Mouse (Mus musculus) intestine, embryonic 15.5 days (tissue): ENCODE results near the gene Cntrob. TPM values are rescaled to one million over a fixed set of nuclear protein-coding genes. Genes with fewer than 3 reads are reported as not detected.

ENCODE experiments used
- ATAC-seq: fragments of 200-750 bp; cut with Nextera tagmentation; 2 replicates; pipeline ENCODE4 v1.8.0; 2017; ENCODE audit warnings: moderate TSS enrichment, moderate library complexity
- H3K27ac ChIP-seq: fragments of 300-500 bp; sonication (generic); 2 replicates; pipeline ENCODE4 v1.5.1; 2015; ENCODE audit warnings: mild to moderate bottlenecking, inconsistent platforms
- H3K27me3 ChIP-seq: fragments of 300-500 bp; sonication (generic); replicated peaks from 2 replicates; pipeline ENCODE4 v1.6.1; 2015; ENCODE audit warnings: inconsistent platforms
- H3K36me3 ChIP-seq: fragments of 300-500 bp; sonication (generic); 2 replicates; pipeline ENCODE4 v1.6.1; 2015; ENCODE audit warnings: inconsistent platforms
- H3K4me1 ChIP-seq: fragments of 300-500 bp; sonication (generic); replicated peaks from 2 replicates; pipeline ENCODE4 v1.6.1; 2015; ENCODE audit warnings: inconsistent platforms
- H3K4me2 ChIP-seq: fragments of 300-500 bp; sonication (generic); replicated peaks from 2 replicates; pipeline ENCODE4 v1.6.1; 2015; ENCODE audit warnings: mild to moderate bottlenecking, inconsistent platforms
- H3K4me3 ChIP-seq: fragments of 300-500 bp; sonication (generic); replicated peaks from 2 replicates; pipeline ENCODE4 v1.5.1; 2015; ENCODE audit warnings: inconsistent platforms
- H3K9ac ChIP-seq: fragments of 300-500 bp; sonication (generic); 2 replicates; pipeline ENCODE4 v1.6.1; 2015; ENCODE audit warnings: inconsistent platforms
- H3K9me3 ChIP-seq: fragments of 300-500 bp; sonication (generic); 2 replicates; pipeline ENCODE4 v1.6.1; 2016; ENCODE audit warnings: inconsistent platforms
- WGBS: fragments of 180-500 bp; shearing (Covaris S2); methylation state at CpG from one replicate; pipeline ENCODE4 v1.1.7; 2015; 5-methylcytosine and 5-hydroxymethylcytosine counted together
- polyA plus RNA-seq: library from polyadenylated mRNA; unstranded; fragments of >200 nt; fragmentation: Nextera tagmentation; extraction: Ambion mirVana; gene quantifications from 2 replicates; pipeline ENCODE4 v1.2.1, GENCODE M21; 2015

Cntrob gene
- polyA plus RNA-seq, 1 experiment from 2014 or later = 19.6 TPM

DNA sequence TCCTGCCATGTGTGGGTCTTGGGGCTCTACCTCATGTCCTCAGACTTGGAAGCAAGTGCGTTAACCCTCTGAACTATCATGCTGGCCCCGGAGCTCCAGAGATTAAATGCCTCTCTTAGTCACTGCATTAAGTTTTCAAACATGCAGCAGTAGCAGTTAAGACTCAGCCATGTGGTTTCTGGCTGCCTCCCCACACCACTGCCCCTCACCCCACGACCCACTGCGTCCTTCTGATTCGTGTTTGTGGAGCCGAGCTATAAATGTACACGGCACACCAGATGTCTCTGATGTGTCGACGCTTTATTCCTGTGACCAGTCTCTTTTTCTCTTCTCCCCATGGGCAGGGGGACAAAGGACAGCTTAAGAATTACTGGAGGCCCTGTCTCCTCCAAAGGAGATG, 70.4 kb downstream of the Cntrob start:
- Histone ChIP-seq H3K4me2 (no peak overlapping the region), H3K4me3 (no peak overlapping the region), H3K9me3 (no peaks in the 10 kb centered on the region), H3K9ac (no peak overlapping the region), H3K27me3 (no peaks in the 10 kb centered on the region), H3K4me1 (no peaks in the 10 kb centered on the region), H3K27ac (no peak overlapping the region), H3K36me3 (no peaks in the 10 kb centered on the region)
- no peak for ATAC-seq
- 33% methylated on average over 9 of the region's 9 CpGs for WGBS

DNA sequence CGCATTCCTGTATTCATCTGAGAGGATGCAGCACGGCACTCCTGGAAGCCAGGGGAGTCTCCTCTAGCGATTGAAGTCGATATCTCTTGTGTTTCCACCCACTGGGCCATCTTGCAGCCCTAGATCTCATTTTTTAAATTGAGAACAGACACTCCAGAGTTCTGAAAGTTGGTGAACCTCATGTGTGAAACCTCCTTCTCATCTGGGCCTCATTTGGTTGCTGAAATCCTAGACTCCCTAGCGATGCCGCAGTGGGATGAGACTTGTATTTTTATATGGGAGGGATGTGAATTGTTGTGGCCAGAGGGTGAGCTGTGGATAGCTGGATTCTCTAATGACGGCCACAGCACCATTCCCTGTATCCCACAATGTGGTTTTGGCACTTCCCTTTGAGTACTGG, 71.6 kb downstream of the Cntrob start:
- Histone ChIP-seq H3K4me2 (no peak overlapping the region), H3K4me1 (no peaks in the 10 kb centered on the region), H3K27ac (no peak overlapping the region), H3K4me3 (no peak overlapping the region), H3K9me3 (no peaks in the 10 kb centered on the region), H3K36me3 (no peaks in the 10 kb centered on the region), H3K9ac (no peak overlapping the region), H3K27me3 (no peaks in the 10 kb centered on the region)
- no peak for ATAC-seq
- 83% methylated on average over 7 of the region's 7 CpGs for WGBS

DNA sequence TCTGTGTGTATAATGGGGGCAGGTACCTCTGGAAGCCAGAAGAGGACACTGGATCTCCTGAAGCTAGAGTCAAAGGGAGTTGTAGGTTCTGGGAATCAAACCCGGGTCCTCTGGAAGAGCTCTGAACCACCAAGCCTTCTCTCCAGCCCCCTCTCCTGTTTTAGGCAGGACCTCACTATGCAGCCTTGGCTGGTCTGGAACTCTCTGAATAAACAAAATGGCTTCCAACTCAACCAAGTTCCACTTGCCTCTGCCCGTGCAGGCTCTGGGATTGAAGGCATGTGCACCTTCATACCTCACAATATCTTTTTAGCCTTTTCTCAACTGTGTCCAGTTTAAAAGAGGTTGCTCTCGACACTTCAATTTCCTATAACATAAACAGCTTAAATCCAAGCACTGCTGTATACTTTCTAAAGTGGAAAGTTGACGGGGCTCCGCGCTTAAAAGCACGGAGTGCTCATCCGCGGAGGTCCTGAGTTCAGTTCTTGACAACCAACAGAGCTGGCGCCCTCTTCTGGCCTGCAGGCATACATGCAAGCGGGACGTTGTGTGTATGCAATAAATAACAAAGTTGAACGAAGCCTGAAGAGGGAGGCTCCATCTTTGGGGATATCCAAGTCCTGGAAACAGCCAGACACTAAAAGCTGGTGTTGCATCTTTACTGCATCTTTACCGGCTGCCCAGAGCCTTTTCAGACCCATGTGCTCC, 72.3 kb downstream of the Cntrob start:
- Histone ChIP-seq H3K27ac (no peak overlapping the region), H3K9ac (no peak overlapping the region), H3K27me3 (no peaks in the 10 kb centered on the region), H3K9me3 (no peaks in the 10 kb centered on the region), H3K4me3 (no peak overlapping the region), H3K36me3 (no peaks in the 10 kb centered on the region), H3K4me1 (no peaks in the 10 kb centered on the region), H3K4me2 (no peak overlapping the region)
- WGBS = 51% methylated on average over 14 of the region's 14 CpGs
- no peak for ATAC-seq

DNA sequence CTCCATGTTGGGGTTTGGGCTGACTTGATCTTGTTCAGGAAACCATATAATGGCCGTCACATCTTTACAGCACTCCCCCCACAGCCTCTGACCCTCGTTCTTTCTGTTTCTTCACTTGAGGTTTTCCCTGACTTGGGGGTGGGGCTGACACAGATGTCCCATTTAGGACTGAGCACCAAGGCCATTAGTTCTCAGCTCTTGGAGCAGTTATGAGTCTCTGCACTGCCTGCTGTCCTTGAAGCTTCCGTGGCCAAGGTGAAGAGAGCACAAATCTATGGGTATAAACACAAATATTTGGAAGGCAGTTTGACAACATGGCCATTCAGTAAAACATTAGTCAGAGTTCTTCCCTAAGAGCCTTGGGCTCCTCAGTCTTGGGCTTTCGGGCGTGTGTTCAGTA, 73.5 kb downstream of the Cntrob start:
- Histone ChIP-seq H3K9ac (no peak overlapping the region), H3K4me1 (no peaks in the 10 kb centered on the region), H3K27ac (no peak overlapping the region), H3K4me3 (no peak overlapping the region), H3K9me3 (no peaks in the 10 kb centered on the region), H3K27me3 (no peaks in the 10 kb centered on the region), H3K4me2 (no peak overlapping the region), H3K36me3 (no peaks in the 10 kb centered on the region)
- WGBS = 71% methylated on average over 5 of the region's 5 CpGs
- ATAC-seq = no peak

Other genes starting within 250 kb of the Cntrob start
- gene Vamp2, start 235.3 kb downstream of the Cntrob start, polyA plus RNA-seq = 61.8 and 64.2 TPM in 2 replicates
- 11.9 and 15.6 TPM in 2 replicates for gene Per1, start 228.6 kb downstream of the Cntrob start, polyA plus RNA-seq
- gene Hes7, start 203.4 kb downstream of the Cntrob start, polyA plus RNA-seq = 0.62 and 0.70 TPM in 2 replicates
- gene 9130213A22Rik, start 201.2 kb downstream of the Cntrob start, polyA plus RNA-seq = 0.29 and 0.34 TPM in 2 replicates
- 0.19 and 0.29 TPM in 2 replicates for gene Aloxe3, start 197.9 kb downstream of the Cntrob start, polyA plus RNA-seq
- 0.35 and 0.43 TPM in 2 replicates for gene Alox12b, start 166.8 kb downstream of the Cntrob start, polyA plus RNA-seq
- 0.14 and 0.15 TPM in 2 replicates for gene Alox8, start 125.9 kb downstream of the Cntrob start, polyA plus RNA-seq
- gene Gucy2e, start 86.7 kb downstream of the Cntrob start, polyA plus RNA-seq = 0.03 and 0.10 TPM in 2 replicates
- 135 and 147 TPM in 2 replicates for gene Trappc1, start 205 bp upstream of the Cntrob start, polyA plus RNA-seq
- 2.2 and 2.3 TPM in 2 replicates for gene Kcnab3, start 2.5 kb upstream of the Cntrob start, polyA plus RNA-seq
- gene Rnf227, start 16.7 kb upstream of the Cntrob start, polyA plus RNA-seq = 10.8 and 10.9 TPM in 2 replicates
- gene Chd3, start 45.6 kb upstream of the Cntrob start, polyA plus RNA-seq = 39.9 and 44.1 TPM in 2 replicates
- 154 and 182 TPM in 2 replicates for gene Naa38, start 71.7 kb upstream of the Cntrob start, polyA plus RNA-seq
- gene Cyb5d1, start 71.9 kb upstream of the Cntrob start, polyA plus RNA-seq = 22.7 and 24.8 TPM in 2 replicates
- 30.7 and 32.1 TPM in 2 replicates for gene Tmem88, start 74.5 kb upstream of the Cntrob start, polyA plus RNA-seq
- 23.7 and 24.3 TPM in 2 replicates for gene Kdm6b, start 89.9 kb upstream of the Cntrob start, polyA plus RNA-seq
- gene Dnah2, start 225.3 kb upstream of the Cntrob start, polyA plus RNA-seq = 0.77 and 0.87 TPM in 2 replicates
- 9.8 and 10.2 TPM in 2 replicates for gene Efnb3, start 236.4 kb upstream of the Cntrob start, polyA plus RNA-seq